Mouse (Mus musculus): ENCODE data around the gene Gm45140.

GRCm38 (mm10) chr6:87868871-87869506 lies 33.4 kb upstream of the Gm45140 start:
- TF ChIP-seq GATA1 (IDR thresholded peaks at IDR 0.05; ENCODE audit: low read length) (no peak), TAL1 (IDR thresholded peaks at IDR 0.05; ENCODE audit: low read length) (no peak)
